Mouse (Mus musculus): Measurements from ENCODE around the gene Musk. TPM values are rescaled to one million over a fixed set of nuclear protein-coding genes. Genes with fewer than 3 reads are reported as not detected.

Gene Musk
- polyA plus RNA-seq, 1 experiment, result 17.5 TPM

DNA sequence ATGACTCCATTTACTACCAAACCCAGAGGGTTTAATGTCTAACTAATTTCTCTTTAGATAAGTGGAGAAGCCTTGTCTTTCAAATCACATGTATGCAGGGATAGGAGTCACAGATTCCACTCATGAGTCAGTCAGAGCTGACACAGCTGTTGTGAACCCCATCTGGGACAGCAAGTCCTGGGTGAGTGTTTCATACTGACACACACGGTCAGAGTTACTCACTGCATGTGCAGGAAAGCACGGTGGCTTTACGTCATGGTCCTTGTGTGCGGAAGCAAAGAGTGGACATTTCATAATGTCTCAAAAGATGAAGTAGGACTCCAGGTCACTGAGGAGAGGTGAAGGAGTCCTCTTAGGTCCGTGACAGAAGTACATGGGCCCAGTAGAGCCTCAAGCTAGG lies 3.0 kb downstream of the Musk start:
- Histone ChIP-seq H3K4me2 (ENCODE audit: low read depth) (peak overlapping the region; percentile 73), H3K27me3 (ENCODE audit: control insufficient read depth, insufficient read depth, insufficient read length) (no peaks in the 10 kb centered on the region), H3ac (ENCODE audit: control insufficient read depth, insufficient read length) (no peak overlapping the region), H3K36me3 (ENCODE audit: control insufficient read depth, insufficient read depth) (no peaks in the 10 kb centered on the region), H3K79me2 (ENCODE audit: control insufficient read depth, insufficient read depth) (peaks cover 41% of the 10 kb centered on the region), H3K4me3 (peak overlapping the region; percentile 47)
- TF ChIP-seq E2F4 (IDR thresholded peaks at IDR 0.05; ENCODE audit: insufficient read depth) (no peak), SRF (IDR thresholded peaks at IDR 0.05; ENCODE audit: control insufficient read depth, insufficient read length, low read depth) (no peak), REST (IDR thresholded peaks at IDR 0.05; ENCODE audit: insufficient read depth, insufficient read length) (no peak), USF1 (IDR thresholded peaks at IDR 0.05; ENCODE audit: low read depth) (no peak), MYOD1 (IDR thresholded peaks at IDR 0.05; ENCODE audit: control insufficient read depth in 1 of 3, insufficient read length in 2 of 3, low read depth in 2 of 3) (peak; percentile 66 to 92 (median 88)), POLR2AphosphoS2 (IDR thresholded peaks at IDR 0.05; ENCODE audit: insufficient read length, low read depth) (peak; percentile 37), MAX (IDR thresholded peaks at IDR 0.05; ENCODE audit: low read depth) (no peak), TCF12 (IDR thresholded peaks at IDR 0.05; ENCODE audit: insufficient read depth, poor library complexity, severe bottlenecking) (peak; percentile 39), TCF3 (IDR thresholded peaks at IDR 0.05; ENCODE audit: insufficient read length, low read depth) (no peak), CEBPB (IDR thresholded peaks at IDR 0.05; ENCODE audit: insufficient read depth, poor library complexity, severe bottlenecking) (no peak), POLR2A (IDR thresholded peaks at IDR 0.05; ENCODE audit: insufficient read length, low read depth) (peak; percentile 54), MYOG (IDR thresholded peaks at IDR 0.05; ENCODE audit: control insufficient read depth in 1 of 3, insufficient read depth in 1 of 3, insufficient read length in 2 of 3, low read depth in 2 of 3) (peak; percentile 51 to 88 (median 84))

DNA sequence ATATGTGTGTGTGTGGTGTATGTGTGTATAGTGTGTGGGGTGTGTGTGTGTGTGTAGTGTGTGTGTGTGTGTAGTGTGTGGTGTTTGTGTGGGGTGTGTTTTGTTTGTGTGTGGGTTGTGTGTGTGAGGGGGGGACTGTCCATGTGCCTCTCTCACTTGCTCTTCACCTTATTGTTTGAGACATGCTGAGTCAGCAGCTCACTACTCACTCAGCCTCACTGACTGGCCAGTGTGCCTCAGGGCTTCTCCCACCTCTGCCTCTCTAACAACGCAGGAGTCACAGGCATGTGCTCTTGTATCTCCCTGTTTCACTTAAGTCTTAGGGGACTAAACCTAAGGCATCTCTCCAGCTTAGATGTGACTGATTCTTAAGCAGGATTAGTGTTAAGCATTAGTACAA lies 6.1 kb downstream of the Musk start:
- Histone ChIP-seq H3K4me3 (no peak overlapping the region), H3K36me3 (ENCODE audit: control insufficient read depth, insufficient read depth) (peaks cover 15% of the 10 kb centered on the region), H3ac (ENCODE audit: control insufficient read depth, insufficient read length) (no peak overlapping the region), H3K4me2 (ENCODE audit: low read depth) (no peak overlapping the region), H3K27me3 (ENCODE audit: control insufficient read depth, insufficient read depth, insufficient read length) (no peaks in the 10 kb centered on the region), H3K79me2 (ENCODE audit: control insufficient read depth, insufficient read depth) (peaks cover 41% of the 10 kb centered on the region)
- no peak for TF ChIP-seq REST (IDR thresholded peaks at IDR 0.05; ENCODE audit: insufficient read depth, insufficient read length)
- no peak for TF ChIP-seq CEBPB (IDR thresholded peaks at IDR 0.05; ENCODE audit: insufficient read depth, poor library complexity, severe bottlenecking)
- no peak for TF ChIP-seq TCF3 (IDR thresholded peaks at IDR 0.05; ENCODE audit: insufficient read length, low read depth)
- TF ChIP-seq POLR2A (IDR thresholded peaks at IDR 0.05; ENCODE audit: insufficient read length, low read depth), result no peak
- no peak for TF ChIP-seq POLR2AphosphoS2 (IDR thresholded peaks at IDR 0.05; ENCODE audit: insufficient read length, low read depth)
- no peak for TF ChIP-seq MYOD1 (IDR thresholded peaks at IDR 0.05; ENCODE audit: control insufficient read depth in 1 of 3, insufficient read length in 2 of 3, low read depth in 2 of 3)
- TF ChIP-seq E2F4 (IDR thresholded peaks at IDR 0.05; ENCODE audit: insufficient read depth), result no peak
- TF ChIP-seq USF1 (IDR thresholded peaks at IDR 0.05; ENCODE audit: low read depth), result no peak
- TF ChIP-seq MAX (IDR thresholded peaks at IDR 0.05; ENCODE audit: low read depth), result no peak
- no peak for TF ChIP-seq TCF12 (IDR thresholded peaks at IDR 0.05; ENCODE audit: insufficient read depth, poor library complexity, severe bottlenecking)
- no peak for TF ChIP-seq MYOG (IDR thresholded peaks at IDR 0.05; ENCODE audit: control insufficient read depth in 1 of 3, insufficient read depth in 1 of 3, insufficient read length in 2 of 3, low read depth in 2 of 3)
- no peak for TF ChIP-seq SRF (IDR thresholded peaks at IDR 0.05; ENCODE audit: control insufficient read depth, insufficient read length, low read depth)

DNA sequence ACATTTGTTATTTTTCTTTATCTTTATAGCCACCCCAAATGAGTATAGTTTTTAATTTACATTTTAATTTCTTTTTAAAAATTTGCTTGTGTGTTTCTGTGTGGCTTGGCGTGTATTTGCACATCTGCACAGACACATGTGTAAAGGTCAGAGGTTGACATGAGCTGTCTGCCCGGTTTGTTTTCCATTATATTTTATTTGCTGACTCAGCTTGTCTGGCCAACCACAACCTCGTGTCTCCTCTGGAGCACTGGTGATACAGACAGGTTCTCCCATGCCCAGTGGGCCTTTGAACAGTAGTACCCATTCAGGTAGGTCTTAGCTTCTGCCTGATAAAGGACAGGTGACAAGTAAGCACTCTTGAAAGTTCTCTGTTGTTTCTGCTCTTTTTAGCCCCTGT lies 7.3 kb downstream of the Musk start:
- Histone ChIP-seq H3K4me2 (ENCODE audit: low read depth) (no peak overlapping the region), H3ac (ENCODE audit: control insufficient read depth, insufficient read length) (no peak overlapping the region), H3K4me3 (no peak overlapping the region), H3K79me2 (ENCODE audit: control insufficient read depth, insufficient read depth) (peaks cover 29% of the 10 kb centered on the region), H3K36me3 (ENCODE audit: control insufficient read depth, insufficient read depth) (peaks cover 15% of the 10 kb centered on the region), H3K27me3 (ENCODE audit: control insufficient read depth, insufficient read depth, insufficient read length) (no peaks in the 10 kb centered on the region)
- TF ChIP-seq MYOD1 (IDR thresholded peaks at IDR 0.05; ENCODE audit: control insufficient read depth in 1 of 3, insufficient read length in 2 of 3, low read depth in 2 of 3) (no peak), REST (IDR thresholded peaks at IDR 0.05; ENCODE audit: insufficient read depth, insufficient read length) (no peak), MAX (IDR thresholded peaks at IDR 0.05; ENCODE audit: low read depth) (no peak), TCF12 (IDR thresholded peaks at IDR 0.05; ENCODE audit: insufficient read depth, poor library complexity, severe bottlenecking) (no peak), TCF3 (IDR thresholded peaks at IDR 0.05; ENCODE audit: insufficient read length, low read depth) (no peak)

DNA sequence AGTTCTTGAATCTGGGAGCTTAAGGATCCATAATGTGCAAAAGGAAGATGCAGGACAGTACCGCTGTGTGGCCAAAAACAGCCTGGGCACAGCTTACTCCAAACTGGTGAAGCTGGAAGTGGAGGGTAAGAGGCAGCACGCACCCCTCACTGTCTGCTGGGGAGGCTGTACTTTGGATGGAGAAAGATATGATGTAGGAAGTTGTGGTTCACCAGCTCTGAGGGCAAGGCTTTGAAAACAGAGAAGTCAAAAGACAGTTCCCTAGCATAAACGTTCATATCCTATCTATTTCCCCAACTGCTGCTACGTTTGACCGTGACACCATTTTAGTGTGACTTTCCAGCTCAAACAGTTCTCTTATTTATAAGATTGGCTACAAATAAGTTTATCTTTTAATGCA lies 18.1 kb downstream of the Musk start:
- Histone ChIP-seq H3K36me3 (ENCODE audit: control insufficient read depth, insufficient read depth) (peaks cover 21% of the 10 kb centered on the region), H3K79me2 (ENCODE audit: control insufficient read depth, insufficient read depth) (no peaks in the 10 kb centered on the region), H3ac (ENCODE audit: control insufficient read depth, insufficient read length) (no peak overlapping the region), H3K4me3 (no peak overlapping the region), H3K4me2 (ENCODE audit: low read depth) (no peak overlapping the region), H3K27me3 (ENCODE audit: control insufficient read depth, insufficient read depth, insufficient read length) (no peaks in the 10 kb centered on the region)
- TF ChIP-seq MYOG (IDR thresholded peaks at IDR 0.05; ENCODE audit: control insufficient read depth in 1 of 3, insufficient read depth in 1 of 3, insufficient read length in 2 of 3, low read depth in 2 of 3) (no peak), CEBPB (IDR thresholded peaks at IDR 0.05; ENCODE audit: insufficient read depth, poor library complexity, severe bottlenecking) (no peak)

DNA sequence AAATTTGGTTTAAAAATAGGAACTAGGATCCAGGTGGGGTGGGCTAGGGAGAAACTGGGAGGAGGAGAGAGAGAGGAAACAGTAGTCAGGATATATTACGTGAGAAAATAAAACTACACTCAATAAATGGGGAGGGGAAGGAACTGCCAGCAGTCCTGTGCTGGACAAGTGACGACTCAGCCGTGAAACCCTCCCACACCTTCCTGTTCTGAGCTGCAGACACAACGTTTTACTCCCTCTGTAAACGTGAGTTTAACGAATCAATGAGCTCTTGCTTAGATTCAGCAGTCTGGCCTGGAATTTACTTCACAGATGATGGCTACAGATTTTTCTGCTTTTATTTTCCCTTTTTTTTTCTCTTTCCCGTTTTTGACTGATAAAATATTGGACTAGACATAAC lies 18.8 kb downstream of the Musk start:
- TF ChIP-seq USF1 (IDR thresholded peaks at IDR 0.05; ENCODE audit: low read depth) (no peak), MAX (IDR thresholded peaks at IDR 0.05; ENCODE audit: low read depth) (no peak), MYOD1 (IDR thresholded peaks at IDR 0.05; ENCODE audit: control insufficient read depth in 1 of 3, insufficient read length in 2 of 3, low read depth in 2 of 3) (no peak), MYOG (IDR thresholded peaks at IDR 0.05; ENCODE audit: control insufficient read depth in 1 of 3, insufficient read depth in 1 of 3, insufficient read length in 2 of 3, low read depth in 2 of 3) (no peak), REST (IDR thresholded peaks at IDR 0.05; ENCODE audit: insufficient read depth, insufficient read length) (no peak)
- peak overlapping the region; percentile 70 for H3K4me2 ChIP-seq (ENCODE audit: low read depth)
- no peaks in the 10 kb centered on the region for H3K27me3 ChIP-seq (ENCODE audit: control insufficient read depth, insufficient read depth, insufficient read length)
- no peaks in the 10 kb centered on the region for H3K79me2 ChIP-seq (ENCODE audit: control insufficient read depth, insufficient read depth)
- H3ac ChIP-seq (ENCODE audit: control insufficient read depth, insufficient read length), result no peak overlapping the region
- H3K4me3 ChIP-seq, result no peak overlapping the region
- H3K36me3 ChIP-seq (ENCODE audit: control insufficient read depth, insufficient read depth), result peaks cover 21% of the 10 kb centered on the region

Data from myocyte (in vitro differentiated cells).